Mouse (Mus musculus) stomach, embryonic 16.5 days (tissue): ENCODE measurements around the gene Ints7. TPM values are rescaled to one million over a fixed set of nuclear protein-coding genes. Genes with fewer than 3 reads are reported as not detected.
A peak's percentile ranks its signal among the peaks of the same experiment; 100 is the strongest.

ENCODE experiments used
- ATAC-seq: fragments of 200-750 bp; cut with Nextera tagmentation; 2 replicates; pipeline ENCODE4 v1.8.0; 2017; ENCODE audit warnings: moderate number of reproducible peaks, moderate TSS enrichment; ENCODE audit not compliant: insufficient read depth, low FRiP score
- H3K27ac ChIP-seq: fragments of 300-500 bp; sonication (generic); 2 replicates; pipeline ENCODE4 v1.5.1; 2014; ENCODE audit warnings: low read length
- H3K27me3 ChIP-seq: fragments of 300-500 bp; sonication (generic); 2 replicates; pipeline ENCODE4 v1.6.1; 2014; ENCODE audit warnings: low read length, control low read depth, mixed read lengths; ENCODE audit not compliant: control insufficient read depth, insufficient read depth
- H3K36me3 ChIP-seq: fragments of 300-500 bp; sonication (generic); 2 replicates; pipeline ENCODE4 v1.6.1; 2014; ENCODE audit warnings: low read length; ENCODE audit not compliant: control insufficient read depth, insufficient read depth
- H3K4me1 ChIP-seq: fragments of 300-500 bp; sonication (generic); 2 replicates; pipeline ENCODE4 v1.6.1; 2014; ENCODE audit warnings: low read length, control low read depth, mixed read lengths; ENCODE audit not compliant: control insufficient read depth, insufficient read depth
- H3K4me2 ChIP-seq: fragments of 300-500 bp; sonication (generic); 2 replicates; pipeline ENCODE4 v1.6.1; 2014; ENCODE audit warnings: low read depth, low read length, mixed read lengths
- H3K4me3 ChIP-seq: fragments of 300-500 bp; sonication (generic); replicated peaks from 2 replicates; pipeline ENCODE4 v1.5.1; 2014; ENCODE audit warnings: mild to moderate bottlenecking, low read length
- H3K9ac ChIP-seq: fragments of 300-500 bp; sonication (generic); 2 replicates; pipeline ENCODE4 v1.6.1; 2014; ENCODE audit warnings: low read length
- H3K9me3 ChIP-seq: fragments of 300-500 bp; sonication (generic); replicated peaks from 2 replicates; pipeline ENCODE4 v1.6.1; 2016; ENCODE audit warnings: low read length, control low read depth; ENCODE audit not compliant: control insufficient read depth
- WGBS: fragments of 180-500 bp; shearing (Covaris S2); extraction: QIAGEN DNeasy Blood & Tissue Kit; methylation state at CpG from one replicate; pipeline ENCODE4 v1.1.7; 2014; 5-methylcytosine and 5-hydroxymethylcytosine counted together
- polyA plus RNA-seq: library from polyadenylated mRNA; unstranded; fragments of >200 nt; fragmentation: Nextera tagmentation; extraction: Ambion mirVana; gene quantifications from 2 replicates; pipeline ENCODE4 v1.2.1, GENCODE M21; 2015

Gene Ints7
- 46.1 and 47.8 TPM in 2 replicates for polyA plus RNA-seq

- WGBS, result under 1% methylated on average over 70 of the region's 70 CpGs
- Histone ChIP-seq H3K4me1 (peaks cover 17% of the 10 kb centered on the region), H3K36me3 (peaks cover 8% of the 10 kb centered on the region), H3K4me2 (peak within 1 kb of the TSS; percentile 82), H3K9me3 (peaks cover 3% of the 10 kb centered on the region; the same call in 1 of the 2 replicates), H3K27me3 (no peaks in the 10 kb centered on the region), H3K27ac (peak within 1 kb of the TSS; percentile 97), H3K9ac (peak within 1 kb of the TSS; percentile 87), H3K4me3 (peak within 1 kb of the TSS; percentile 92)
- ATAC-seq, result peak; percentile 98
These were observed at the start of gene Ints7, which contains the start of gene Dtl for GRCm38 (mm10) chr1:191575458-191576247. Ints7 (plus strand) TSS chr1:191575636. Dtl (minus strand) TSS chr1:191575544.

- H3K4me3 ChIP-seq, result no peak overlapping the region
- ATAC-seq, result no peak
- no peaks in the 10 kb centered on the region for H3K36me3 ChIP-seq
- WGBS, result 72% methylated on average over 3 of the region's 3 CpGs
- no peak overlapping the region for H3K27ac ChIP-seq
- H3K9me3 ChIP-seq, result no peaks in the 10 kb centered on the region
- H3K9ac ChIP-seq, result no peak overlapping the region
- no peak overlapping the region for H3K4me2 ChIP-seq
- peaks cover 6% of the 10 kb centered on the region for H3K4me1 ChIP-seq
- H3K27me3 ChIP-seq, result no peaks in the 10 kb centered on the region
These were observed 48.3 kb upstream of the Ints7 start for GRCm38 (mm10) chr1:191527089-191527488.

GRCm38 (mm10) chr1:191527921-191528612 lies 47.4 kb upstream of the Ints7 start:
- no peak overlapping the region for H3K4me3 ChIP-seq

GRCm38 (mm10) chr1:191529406-191529805 lies 46.0 kb upstream of the Ints7 start:
- no peak for ATAC-seq
- WGBS, result 74% methylated on average over 2 of the region's 2 CpGs
- H3K27ac ChIP-seq, result no peak overlapping the region

More at GRCm38 (mm10) chr1:191527921-191528612, 47.4 kb upstream of the Ints7 start:
- peaks cover 6% of the 10 kb centered on the region for H3K4me1 ChIP-seq
- ATAC-seq, result peak; percentile 40; the same call in 1 of the 2 replicates
- H3K36me3 ChIP-seq, result no peaks in the 10 kb centered on the region
- no peak overlapping the region for H3K9ac ChIP-seq
- H3K4me2 ChIP-seq, result no peak overlapping the region
- no peaks in the 10 kb centered on the region for H3K9me3 ChIP-seq
- H3K27me3 ChIP-seq, result no peaks in the 10 kb centered on the region
- 31% methylated on average over 4 of the region's 4 CpGs for WGBS
- peak overlapping the region; percentile 55 for H3K27ac ChIP-seq

GRCm38 (mm10) chr1:191531023-191531422 lies 44.4 kb upstream of the Ints7 start:
- H3K4me2 ChIP-seq, result no peak overlapping the region
- H3K27ac ChIP-seq, result no peak overlapping the region
- no peaks in the 10 kb centered on the region for H3K27me3 ChIP-seq
- no peaks in the 10 kb centered on the region for H3K36me3 ChIP-seq
- no peak overlapping the region for H3K9ac ChIP-seq
- peaks cover 6% of the 10 kb centered on the region for H3K4me1 ChIP-seq
- H3K4me3 ChIP-seq, result no peak overlapping the region
- no peaks in the 10 kb centered on the region for H3K9me3 ChIP-seq
- no peak for ATAC-seq
- 42% methylated on average over 1 of the region's 1 CpGs for WGBS

More at GRCm38 (mm10) chr1:191529406-191529805, 46.0 kb upstream of the Ints7 start:
- Histone ChIP-seq H3K9ac (no peak overlapping the region), H3K9me3 (no peaks in the 10 kb centered on the region), H3K4me1 (peaks cover 6% of the 10 kb centered on the region), H3K4me2 (no peak overlapping the region), H3K36me3 (no peaks in the 10 kb centered on the region), H3K27me3 (no peaks in the 10 kb centered on the region), H3K4me3 (no peak overlapping the region)

GRCm38 (mm10) chr1:191534896-191535295 lies 40.5 kb upstream of the Ints7 start:
- no peak overlapping the region for H3K9ac ChIP-seq
- H3K27ac ChIP-seq, result no peak overlapping the region
- H3K4me2 ChIP-seq, result no peak overlapping the region
- H3K36me3 ChIP-seq, result no peaks in the 10 kb centered on the region
- WGBS, result 66% methylated on average over 2 of the region's 2 CpGs
- no peak overlapping the region for H3K4me3 ChIP-seq
- H3K27me3 ChIP-seq, result no peaks in the 10 kb centered on the region
- no peaks in the 10 kb centered on the region for H3K4me1 ChIP-seq
- ATAC-seq, result no peak
- H3K9me3 ChIP-seq, result no peaks in the 10 kb centered on the region

- H3K4me3 ChIP-seq, result no peak overlapping the region
- no peaks in the 10 kb centered on the region for H3K9me3 ChIP-seq
- H3K4me2 ChIP-seq, result no peak overlapping the region
- H3K4me1 ChIP-seq, result no peaks in the 10 kb centered on the region
- peaks cover 3% of the 10 kb centered on the region for H3K36me3 ChIP-seq
- ATAC-seq, result no peak
- no peak overlapping the region for H3K9ac ChIP-seq
- WGBS, result 66% methylated on average over 2 of the region's 2 CpGs
- H3K27me3 ChIP-seq, result no peaks in the 10 kb centered on the region
- H3K27ac ChIP-seq, result no peak overlapping the region
These were observed 35.1 kb upstream of the Ints7 start for GRCm38 (mm10) chr1:191540300-191540699.

- WGBS, result 87% methylated on average over 9 of the region's 9 CpGs
- no peaks in the 10 kb centered on the region for H3K4me1 ChIP-seq
- no peaks in the 10 kb centered on the region for H3K9me3 ChIP-seq
- no peak for ATAC-seq
- no peak overlapping the region for H3K27ac ChIP-seq
- no peaks in the 10 kb centered on the region for H3K27me3 ChIP-seq
- no peak overlapping the region for H3K4me3 ChIP-seq
- no peak overlapping the region for H3K9ac ChIP-seq
- no peak overlapping the region for H3K4me2 ChIP-seq
- peaks cover 3% of the 10 kb centered on the region for H3K36me3 ChIP-seq
These were observed 34.4 kb upstream of the Ints7 start for GRCm38 (mm10) chr1:191541014-191541413.

GRCm38 (mm10) chr1:191541619-191542018 lies 33.8 kb upstream of the Ints7 start:
- no peak overlapping the region for H3K27ac ChIP-seq
- H3K9me3 ChIP-seq, result no peaks in the 10 kb centered on the region
- H3K9ac ChIP-seq, result no peak overlapping the region
- H3K4me1 ChIP-seq, result no peaks in the 10 kb centered on the region
- no peak overlapping the region for H3K4me3 ChIP-seq
- no peak overlapping the region for H3K4me2 ChIP-seq
- ATAC-seq, result no peak
- peaks cover 5% of the 10 kb centered on the region for H3K36me3 ChIP-seq
- 73% methylated on average over 4 of the region's 4 CpGs for WGBS
- no peaks in the 10 kb centered on the region for H3K27me3 ChIP-seq
